Mouse (Mus musculus) cerebellum, postnatal 14 days (tissue): Measurements from ENCODE around the gene Nhsl1.
"Not testable (repeated sequence)": the region's sequence is repeated elsewhere in the genome, so short reads cannot be mapped to it uniquely, and the experiment has no call there.

ENCODE experiments used
- DNase-seq, 2 experiments: peaks; one replicate each; pipeline ENCODE4 v3.0.0; 2021; ENCODE audit warnings: mixed read lengths in 2 of 2

Gene Nhsl1

DNA sequence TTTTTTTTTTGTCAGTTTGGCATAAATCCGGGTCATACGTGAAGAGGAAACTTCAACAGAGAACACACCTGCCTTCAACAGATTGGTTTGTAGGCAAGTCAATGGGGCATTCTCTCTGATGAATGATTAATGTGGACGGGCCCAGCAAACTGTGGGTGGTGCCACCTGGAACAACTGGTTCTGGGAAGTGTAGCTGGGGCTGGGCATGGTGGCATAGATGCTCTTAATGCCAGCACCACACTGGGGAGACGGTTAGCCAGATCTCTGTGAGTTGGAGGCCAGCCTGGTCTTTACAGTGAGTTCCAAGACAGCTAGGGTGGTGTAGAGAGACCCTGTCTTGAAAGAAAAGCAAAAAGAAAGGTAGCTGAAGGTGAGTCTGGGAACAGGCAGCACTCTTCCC is 228.6 kb downstream of the Nhsl1 start:
- DNase-seq: peak in 1 of 2 experiments; percentile 28

DNA sequence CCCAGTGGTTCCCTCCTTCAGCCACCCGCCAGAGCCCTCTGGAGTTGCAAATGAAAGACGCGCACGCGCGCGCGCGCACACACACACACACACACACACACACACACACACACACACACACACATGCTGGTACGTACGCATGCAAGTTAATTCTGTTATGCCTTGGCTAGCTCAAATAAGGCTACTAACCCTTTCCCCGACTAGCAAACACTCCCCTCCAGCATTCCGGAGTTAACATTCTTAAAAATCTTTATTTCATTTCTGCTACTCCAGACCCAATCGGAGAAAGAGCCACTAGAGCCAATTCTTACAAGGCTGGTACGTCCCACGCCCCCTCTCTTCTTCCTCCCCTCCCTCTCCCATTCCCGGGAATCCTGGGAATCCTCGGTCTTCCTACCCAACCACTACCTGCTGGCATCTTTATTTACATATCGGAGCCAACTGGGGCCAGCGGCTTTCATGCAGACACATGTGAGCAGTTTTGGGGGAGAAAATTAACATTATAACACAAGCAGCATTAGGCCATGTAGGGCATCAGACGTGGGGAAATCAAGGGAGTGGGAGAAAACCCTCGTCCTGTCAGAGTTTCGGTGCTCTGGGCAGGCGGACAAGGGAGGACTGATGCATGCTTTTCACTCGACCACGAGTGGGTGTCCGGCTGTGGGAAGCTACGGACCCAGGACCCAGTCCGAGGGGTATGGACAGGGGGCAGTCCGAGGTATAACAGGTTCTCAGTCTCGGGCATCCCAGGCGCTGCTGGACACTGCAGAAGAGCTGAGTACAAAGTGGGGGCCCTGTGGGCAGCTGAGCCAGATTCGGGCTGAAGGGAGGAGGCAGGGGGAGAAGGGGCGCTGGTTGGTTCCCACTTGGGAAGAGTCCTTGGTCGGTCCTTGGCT is 230.8 kb downstream of the Nhsl1 start:
- DNase-seq: peak; percentile 38 to 52

DNA sequence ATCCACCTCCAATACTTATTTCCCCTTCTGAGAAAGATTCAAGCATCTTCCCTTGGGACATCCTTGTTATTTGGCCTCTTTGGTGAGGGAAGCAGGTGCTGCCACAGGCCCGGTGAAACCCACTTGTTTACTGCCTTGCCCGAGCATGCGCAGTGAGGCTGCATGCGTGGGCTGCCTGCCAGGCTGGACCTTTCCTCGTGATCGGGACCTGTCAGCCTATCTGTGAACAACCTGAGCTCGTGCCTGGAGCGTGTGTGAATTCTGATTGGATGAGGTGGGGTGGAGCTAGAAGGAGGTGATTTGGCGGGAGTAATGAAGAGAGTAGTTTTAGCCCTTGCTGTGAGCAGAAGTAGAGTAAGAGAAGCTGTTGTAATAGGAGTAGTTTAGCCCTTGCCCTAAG is 240.3 kb downstream of the Nhsl1 start:
- DNase-seq: not testable (repeated sequence)

GRCm38 (mm10) chr10:18561445-18561844 is 242.7 kb downstream of the Nhsl1 start:
- DNase-seq: no peak

DNA sequence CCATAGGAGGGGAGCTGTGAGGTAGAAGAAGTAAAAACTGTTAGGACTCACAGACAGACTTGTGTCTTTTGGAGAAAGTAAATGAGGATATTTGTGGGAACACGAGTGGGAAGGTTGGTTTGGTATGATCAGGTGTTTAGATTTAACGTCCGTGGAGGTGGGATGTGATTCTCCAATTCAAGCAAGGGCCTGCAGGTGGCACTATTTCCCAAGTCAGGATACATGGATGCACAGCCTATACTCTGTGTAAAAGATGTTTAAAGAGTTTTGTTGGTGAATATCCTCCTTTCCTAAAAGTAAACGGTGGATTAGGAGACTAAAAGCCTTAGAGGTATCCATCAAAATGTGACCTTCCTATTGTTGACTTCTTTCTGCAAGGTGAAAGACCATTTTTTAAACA is 244.2 kb downstream of the Nhsl1 start:
- peak; percentile 80 to 83 for DNase-seq

DNA sequence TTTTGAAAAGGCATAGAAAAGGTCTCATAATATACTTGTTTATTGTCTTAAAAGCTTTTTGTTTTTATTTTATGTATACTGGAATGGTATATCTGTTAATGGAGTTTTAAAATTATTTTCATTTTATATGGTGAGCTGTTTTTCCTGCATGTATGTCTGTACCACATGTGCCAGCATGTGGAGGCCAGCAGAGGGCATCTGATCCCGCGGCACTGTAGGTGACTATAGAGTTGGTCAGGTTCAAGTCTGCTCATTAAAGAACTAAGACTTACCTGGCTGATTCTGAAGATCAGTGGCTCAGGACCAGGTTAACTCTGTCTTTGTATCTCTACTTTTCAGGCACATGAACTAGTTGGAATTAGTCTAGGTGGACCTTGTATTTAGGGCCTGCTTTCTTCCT is 253.8 kb downstream of the Nhsl1 start:
- DNase-seq: no peak
